Mouse (Mus musculus) ES-CJ7 (cell line): ENCODE measurements at regions not wholly inside any gene's neighbourhood (a gene's known extent, or its start where the extent isn't known, plus 50 kb on each side); places are given as distances from the start of the nearest gene placed in this dataset.
"Not testable (repeated sequence)": the region's sequence is repeated elsewhere in the genome, so short reads cannot be mapped to it uniquely, and the experiment has no call there.

Source experiments
- DNase-seq: peaks from one replicate; pipeline ENCODE4 v3.0.0; 2011; ENCODE audit warnings: low read depth, low spot score

GRCm38 (mm10) chr17:79547075-79547474 is 64.6 kb upstream of the Rmdn2 start:
- no peak for DNase-seq

DNA sequence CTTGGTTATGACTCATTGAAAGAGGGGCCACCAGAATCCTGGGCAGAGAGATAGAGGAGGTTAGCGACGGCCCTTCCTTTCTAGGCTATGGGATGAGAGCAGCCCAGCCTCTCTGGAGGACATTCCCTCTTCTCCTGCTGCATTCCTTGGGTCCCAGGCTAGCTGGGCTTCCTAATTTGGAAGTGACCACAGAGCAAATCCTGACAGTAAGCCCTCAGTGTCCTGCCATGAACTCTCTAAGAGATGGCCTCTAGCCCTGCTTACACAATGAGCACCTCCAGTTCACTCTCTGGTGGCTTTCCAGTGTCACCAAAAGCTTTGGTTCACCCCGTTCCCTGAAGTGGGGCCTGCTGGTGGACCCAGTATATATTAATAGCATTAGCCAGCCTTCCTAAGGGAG is 64.1 kb upstream of the Rmdn2 start:
- DNase-seq: no peak

GRCm38 (mm10) chr17:79550409-79550808 is 61.3 kb upstream of the Rmdn2 start:
- not testable (repeated sequence) for DNase-seq

- no peak for DNase-seq
Observed at GRCm38 (mm10) chr17:79553850-79554249, 57.8 kb upstream of the Rmdn2 start.

- DNase-seq: no peak
Observed at GRCm38 (mm10) chr17:79555593-79555992, 56.1 kb upstream of the Rmdn2 start.
